Mouse (Mus musculus) liver, embryonic 16.5 days (tissue): ENCODE data around the gene Nol3. TPM values are rescaled to one million over a fixed set of nuclear protein-coding genes. Genes with fewer than 3 reads are reported as not detected.
A peak's percentile ranks its signal among the peaks of the same experiment; 100 is the strongest.

Source experiments
- ATAC-seq: fragments of 200-750 bp; cut with Nextera tagmentation; 2 replicates; pipeline ENCODE4 v1.8.0; 2017; ENCODE audit warnings: low read depth, mild to moderate bottlenecking, moderate number of reproducible peaks, moderate library complexity
- H3K27ac ChIP-seq: fragments of 300-500 bp; sonication (generic); 2 replicates; pipeline ENCODE4 v1.5.1; 2014; ENCODE audit warnings: mild to moderate bottlenecking, low read length
- H3K27me3 ChIP-seq: fragments of 300-500 bp; sonication (generic); 2 replicates; pipeline ENCODE4 v1.6.1; 2014; ENCODE audit warnings: low read depth, low read length, mixed read lengths; ENCODE audit not compliant: control insufficient read depth, insufficient read depth
- H3K36me3 ChIP-seq: fragments of 300-500 bp; sonication (generic); 2 replicates; pipeline ENCODE4 v1.6.1; 2014; ENCODE audit warnings: mild to moderate bottlenecking; ENCODE audit not compliant: control insufficient read depth, insufficient read depth
- H3K4me1 ChIP-seq: fragments of 300-500 bp; sonication (generic); 2 replicates; pipeline ENCODE4 v1.6.1; 2014; ENCODE audit warnings: low read depth, low read length, mixed read lengths; ENCODE audit not compliant: control insufficient read depth
- H3K4me2 ChIP-seq: fragments of 300-500 bp; sonication (generic); 2 replicates; pipeline ENCODE4 v1.6.1; 2014; ENCODE audit warnings: low read depth, low read length, mixed read lengths
- H3K4me3 ChIP-seq: fragments of 300-500 bp; sonication (generic); 2 replicates; pipeline ENCODE4 v1.5.1; 2014; ENCODE audit warnings: low read depth, mild to moderate bottlenecking, low read length
- H3K9ac ChIP-seq: fragments of 300-500 bp; sonication (generic); 2 replicates; pipeline ENCODE4 v1.6.1; 2014; ENCODE audit warnings: low read depth, low read length
- H3K9me3 ChIP-seq: fragments of 300-500 bp; sonication (generic); replicated peaks from 2 replicates; pipeline ENCODE4 v1.6.1; 2016; ENCODE audit warnings: low read length; ENCODE audit not compliant: control insufficient read depth
- WGBS: fragments of 180-500 bp; shearing (Covaris S2); extraction: QIAGEN DNeasy Blood & Tissue Kit; methylation state at CpG from one replicate; pipeline ENCODE4 v1.1.7; 2014; ENCODE audit not compliant: insufficient replicate concordance; 5-methylcytosine and 5-hydroxymethylcytosine counted together
- polyA plus RNA-seq: library from polyadenylated mRNA; unstranded; fragments of >200 nt; fragmentation: Nextera tagmentation; extraction: Ambion mirVana; gene quantifications from 2 replicates; pipeline ENCODE4 v1.2.1, GENCODE M21; 2015

The Nol3 gene
- polyA plus RNA-seq, 1 experiment from 2014 or later, result 0.19 TPM

- no peak overlapping the region for H3K9ac ChIP-seq
- H3K4me2 ChIP-seq, result no peak overlapping the region
- 71% methylated on average over 7 of the region's 7 CpGs for WGBS
- H3K36me3 ChIP-seq, result no peaks in the 10 kb centered on the region
- H3K27ac ChIP-seq, result no peak overlapping the region
- H3K27me3 ChIP-seq, result peaks cover 27% of the 10 kb centered on the region
- ATAC-seq, result no peak
- peaks cover 40% of the 10 kb centered on the region for H3K4me1 ChIP-seq
- no peak overlapping the region for H3K4me3 ChIP-seq
- no peaks in the 10 kb centered on the region for H3K9me3 ChIP-seq
These were observed 15.4 kb upstream of the Nol3 start for GRCm38 (mm10) chr8:105260371-105261099.

GRCm38 (mm10) chr8:105261326-105261980, 14.5 kb upstream of the Nol3 start:
- WGBS, result 64% methylated on average over 12 of the region's 12 CpGs
- H3K27ac ChIP-seq, result no peak overlapping the region
- no peak overlapping the region for H3K4me3 ChIP-seq
- peaks cover 32% of the 10 kb centered on the region for H3K27me3 ChIP-seq
- ATAC-seq, result no peak
- no peaks in the 10 kb centered on the region for H3K9me3 ChIP-seq
- no peaks in the 10 kb centered on the region for H3K36me3 ChIP-seq
- H3K4me1 ChIP-seq, result peaks cover 37% of the 10 kb centered on the region
- no peak overlapping the region for H3K4me2 ChIP-seq
- H3K9ac ChIP-seq, result no peak overlapping the region

- H3K36me3 ChIP-seq, result no peaks in the 10 kb centered on the region
- WGBS, result 41% methylated on average over 16 of the region's 16 CpGs
- H3K27me3 ChIP-seq, result peaks cover 47% of the 10 kb centered on the region
- H3K9me3 ChIP-seq, result no peaks in the 10 kb centered on the region
- no peak for ATAC-seq
- no peak overlapping the region; the same call in 1 of the 2 replicates for H3K9ac ChIP-seq
- H3K4me2 ChIP-seq, result peak overlapping the region; percentile 88
- H3K4me3 ChIP-seq, result peak overlapping the region; percentile 79
- no peak overlapping the region for H3K27ac ChIP-seq
- peaks cover 37% of the 10 kb centered on the region for H3K4me1 ChIP-seq
These were observed 12.6 kb upstream of the Nol3 start for GRCm38 (mm10) chr8:105263244-105263912.

- H3K27me3 ChIP-seq, result peaks cover 47% of the 10 kb centered on the region
- H3K36me3 ChIP-seq, result no peaks in the 10 kb centered on the region
- no peaks in the 10 kb centered on the region for H3K9me3 ChIP-seq
- peak within 1 kb of the TSS; percentile 84 for H3K9ac ChIP-seq
- peak within 1 kb of the TSS; percentile 79 for H3K4me3 ChIP-seq
- peaks cover 38% of the 10 kb centered on the region for H3K4me1 ChIP-seq
- WGBS, result 1% methylated on average over 54 of the region's 54 CpGs
- H3K4me2 ChIP-seq, result peak within 1 kb of the TSS; percentile 88
- peak; percentile 89 for ATAC-seq
- H3K27ac ChIP-seq, result no peak within 1 kb of the TSS
These were observed 11.6 kb upstream of the Nol3 start, which contains the start of the genes Tradd and Fbxl8 for GRCm38 (mm10) chr8:105264024-105264982. TSS of gene Tradd (minus strand) at chr8:105264609. TSS of gene Fbxl8 (plus strand) at chr8:105264648.

- H3K4me2 ChIP-seq, result peak overlapping the region; percentile 88
- no peaks in the 10 kb centered on the region for H3K36me3 ChIP-seq
- H3K9me3 ChIP-seq, result no peaks in the 10 kb centered on the region
- 8% methylated on average over 10 of the region's 10 CpGs for WGBS
- H3K4me1 ChIP-seq, result peaks cover 37% of the 10 kb centered on the region
- no peak overlapping the region for H3K27ac ChIP-seq
- no peak for ATAC-seq
- H3K9ac ChIP-seq, result peak overlapping the region; percentile 84
- peak overlapping the region; percentile 79 for H3K4me3 ChIP-seq
- peaks cover 48% of the 10 kb centered on the region for H3K27me3 ChIP-seq
These were observed 10.8 kb upstream of the Nol3 start for GRCm38 (mm10) chr8:105265128-105265527.

GRCm38 (mm10) chr8:105266775-105267174, 9.2 kb upstream of the Nol3 start:
- no peaks in the 10 kb centered on the region for H3K9me3 ChIP-seq
- no peak overlapping the region for H3K9ac ChIP-seq
- H3K36me3 ChIP-seq, result no peaks in the 10 kb centered on the region
- no peak overlapping the region for H3K4me3 ChIP-seq
- H3K4me1 ChIP-seq, result peaks cover 35% of the 10 kb centered on the region
- H3K4me2 ChIP-seq, result no peak overlapping the region
- WGBS, result 30% methylated on average over 13 of the region's 13 CpGs
- peaks cover 65% of the 10 kb centered on the region for H3K27me3 ChIP-seq
- H3K27ac ChIP-seq, result no peak overlapping the region
- no peak for ATAC-seq

- peaks cover 29% of the 10 kb centered on the region for H3K4me1 ChIP-seq
- peak overlapping the region; percentile 35 for H3K4me3 ChIP-seq
- 5% methylated on average over 65 of the region's 65 CpGs for WGBS
- peaks cover 74% of the 10 kb centered on the region for H3K27me3 ChIP-seq
- H3K9ac ChIP-seq, result no peak overlapping the region
- ATAC-seq, result no peak
- H3K4me2 ChIP-seq, result peak overlapping the region; percentile 57
- H3K9me3 ChIP-seq, result no peaks in the 10 kb centered on the region
- H3K27ac ChIP-seq, result no peak overlapping the region
- no peaks in the 10 kb centered on the region for H3K36me3 ChIP-seq
These were observed 7.4 kb upstream of the Nol3 start for GRCm38 (mm10) chr8:105268342-105269074.

- no peaks in the 10 kb centered on the region for H3K9me3 ChIP-seq
- H3K27ac ChIP-seq, result no peak overlapping the region
- H3K27me3 ChIP-seq, result peaks cover 79% of the 10 kb centered on the region
- no peaks in the 10 kb centered on the region for H3K36me3 ChIP-seq
- H3K4me2 ChIP-seq, result peak overlapping the region; percentile 57
- peak overlapping the region; percentile 45 for H3K4me3 ChIP-seq
- no peak overlapping the region for H3K9ac ChIP-seq
- WGBS, result 8% methylated on average over 10 of the region's 10 CpGs
- no peak for ATAC-seq
- peaks cover 24% of the 10 kb centered on the region for H3K4me1 ChIP-seq
These were observed 6.9 kb upstream of the Nol3 start for GRCm38 (mm10) chr8:105269075-105269458.
